Mouse (Mus musculus): ENCODE results near the gene Gm3448. TPM values are rescaled to one million over a fixed set of nuclear protein-coding genes. Genes with fewer than 3 reads are reported as not detected.

Gm3448 gene
- 0.42 and 0.64 TPM in 2 replicates for polyA plus RNA-seq (2012; rRNA removed)

DNA sequence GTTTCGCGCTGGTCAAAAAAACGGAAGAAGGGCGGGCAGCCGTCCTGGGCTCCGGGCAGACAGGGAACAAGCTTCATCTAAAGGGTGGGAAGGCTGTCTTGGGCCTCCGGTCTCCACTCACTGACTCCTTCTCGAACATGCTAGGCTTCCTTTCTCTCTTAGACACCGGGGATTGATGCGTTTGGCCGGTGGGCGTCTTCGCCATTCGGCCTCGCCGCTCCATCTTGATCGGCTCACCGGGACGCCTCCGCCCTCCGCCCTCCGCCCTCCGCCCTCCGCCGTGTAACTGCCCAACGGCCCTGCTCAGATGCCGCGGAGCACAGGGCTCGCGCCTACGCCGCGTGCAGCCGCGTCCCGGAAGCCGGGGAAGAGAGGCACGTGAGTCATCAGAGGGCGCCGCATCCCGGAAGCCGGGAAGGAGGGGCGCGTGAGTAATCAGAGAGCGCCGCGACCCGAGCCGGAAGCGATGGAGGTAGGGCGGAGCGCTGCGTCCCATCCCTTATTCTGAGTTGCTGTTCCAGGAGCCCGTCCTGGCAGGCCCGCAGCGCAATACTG lies at the start of gene Gm3448, which contains the start of the genes Ermard and Tcte3:
TSS of gene Gm3448 (minus strand) at position 363 of the 555 bp plus-strand sequence.
TSS of gene Ermard (plus strand) at position 34 of the 555 bp plus-strand sequence.
TSS of gene Tcte3 (minus strand) at position 314 of the 555 bp plus-strand sequence.

GRCm38 (mm10) chr17:15009706-15010413 lies 31.5 kb downstream of the Gm3448 start, which contains the start of gene Gm3435:
Gene Gm3435, plus strand, starts transcription at chr17:15010176.

DNA sequence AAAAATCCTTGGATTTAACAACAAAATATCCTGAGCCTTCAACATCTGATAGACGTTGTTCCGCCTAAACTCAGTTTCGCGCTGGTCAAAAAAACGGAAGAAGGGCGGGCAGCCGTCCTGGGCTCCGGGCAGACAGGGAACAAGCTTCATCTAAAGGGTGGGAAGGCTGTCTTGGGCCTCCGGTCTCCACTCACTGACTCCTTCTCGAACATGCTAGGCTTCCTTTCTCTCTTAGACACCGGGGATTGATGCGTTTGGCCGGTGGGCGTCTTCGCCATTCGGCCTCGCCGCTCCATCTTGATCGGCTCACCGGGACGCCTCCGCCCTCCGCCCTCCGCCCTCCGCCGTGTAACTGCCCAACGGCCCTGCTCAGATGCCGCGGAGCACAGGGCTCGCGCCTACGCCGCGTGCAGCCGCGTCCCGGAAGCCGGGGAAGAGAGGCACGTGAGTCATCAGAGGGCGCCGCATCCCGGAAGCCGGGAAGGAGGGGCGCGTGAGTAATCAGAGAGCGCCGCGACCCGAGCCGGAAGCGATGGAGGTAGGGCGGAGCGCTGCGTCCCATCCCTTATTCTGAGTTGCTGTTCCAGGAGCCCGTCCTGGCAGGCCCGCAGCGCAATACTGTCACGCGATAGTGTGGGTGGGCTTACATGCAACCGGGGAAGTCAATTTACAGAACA lies 62.8 kb downstream of the Gm3448 start, which contains the start of the genes 9030025P20Rik and Gm3417:
TSS of gene 9030025P20Rik (plus strand) at position 107 of the 677 bp plus-strand sequence.
TSS of gene Gm3417 (minus strand) at position 429 of the 677 bp plus-strand sequence.

DNA sequence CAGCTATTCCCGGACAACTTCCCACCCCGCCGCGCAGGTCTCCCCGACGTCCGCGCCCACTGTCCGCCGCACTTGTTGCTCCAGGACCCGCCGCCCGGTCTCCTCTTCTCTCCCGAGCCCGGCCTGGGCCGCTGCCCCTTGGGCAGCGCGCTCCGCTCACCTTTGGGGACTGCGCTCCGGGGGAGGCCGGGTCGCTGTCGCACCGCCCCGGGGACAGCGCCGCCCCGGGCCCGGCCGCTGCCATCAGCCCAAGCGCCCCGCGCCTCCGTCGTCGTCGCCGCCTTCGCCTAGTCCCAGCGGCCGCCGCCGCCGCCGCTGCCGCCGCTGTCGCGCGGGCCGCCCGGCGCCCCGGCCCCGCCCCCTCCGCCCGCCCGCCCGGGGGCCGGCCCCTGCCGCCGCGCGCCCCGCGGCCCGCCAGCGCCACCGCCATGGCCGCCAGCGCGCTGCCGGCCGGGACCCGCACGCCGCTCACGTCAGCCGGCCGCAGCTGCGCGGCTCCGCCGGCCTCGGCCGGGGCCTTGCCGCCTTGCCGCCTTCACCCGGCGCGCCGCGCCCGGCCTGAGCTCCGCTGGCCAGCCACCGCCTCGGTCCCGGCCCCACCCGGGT lies 80.3 kb downstream of the Gm3448 start, which contains the start of gene Phf10:
TSS of gene Phf10 (minus strand) at position 323 of the 606 bp plus-strand sequence.

Other genes with a start within 250 kb of the Gm3448 start
- 4.9 and 7.7 TPM in 2 replicates for gene Wdr27, start 98.4 kb downstream of the Gm3448 start, polyA plus RNA-seq (2012; rRNA removed)
- gene 1600012H06Rik, start 98.4 kb downstream of the Gm3448 start, polyA plus RNA-seq (2012; rRNA removed) = 18.4 and 21.3 TPM in 2 replicates
- gene Phf10, start 80.3 kb downstream of the Gm3448 start, polyA plus RNA-seq (2012; rRNA removed) = 11.1 and 12.8 TPM in 2 replicates
- 4.3 and 4.7 TPM in 2 replicates for gene 9030025P20Rik, start 63.1 kb downstream of the Gm3448 start, polyA plus RNA-seq (2012; rRNA removed)
- gene Gm3417, start 62.7 kb downstream of the Gm3448 start, polyA plus RNA-seq (2012; rRNA removed) = 0.25 TPM in 1 of 2 replicates, not detected in the other
- gene Gm3435, start 31.4 kb downstream of the Gm3448 start, polyA plus RNA-seq (2012; rRNA removed) = 0.71 and 0.73 TPM in 2 replicates
- gene Ermard, start 329 bp downstream of the Gm3448 start, polyA plus RNA-seq (2012; rRNA removed) = 16.2 and 18.6 TPM in 2 replicates
- not detected in 2 replicates for gene Tcte3, start within 50 bp of the Gm3448 start, polyA plus RNA-seq (2012; rRNA removed)

Data from colon, adult 2 months (tissue).